Mouse (Mus musculus) stomach, postnatal 0 days (tissue): ENCODE results near the gene Pold4.

Experiments used
- CTCF ChIP-seq: IDR thresholded peaks from 2 replicates; pipeline ENCODE4 v1.5.1; 2016; ENCODE audit warnings: antibody characterized with exemption, low read depth, mild to moderate bottlenecking, moderate library complexity
- EP300 ChIP-seq: optimal IDR thresholded peaks from 2 replicates; pipeline ENCODE3; 2016; ENCODE audit warnings: antibody characterized with exemption

DNA sequence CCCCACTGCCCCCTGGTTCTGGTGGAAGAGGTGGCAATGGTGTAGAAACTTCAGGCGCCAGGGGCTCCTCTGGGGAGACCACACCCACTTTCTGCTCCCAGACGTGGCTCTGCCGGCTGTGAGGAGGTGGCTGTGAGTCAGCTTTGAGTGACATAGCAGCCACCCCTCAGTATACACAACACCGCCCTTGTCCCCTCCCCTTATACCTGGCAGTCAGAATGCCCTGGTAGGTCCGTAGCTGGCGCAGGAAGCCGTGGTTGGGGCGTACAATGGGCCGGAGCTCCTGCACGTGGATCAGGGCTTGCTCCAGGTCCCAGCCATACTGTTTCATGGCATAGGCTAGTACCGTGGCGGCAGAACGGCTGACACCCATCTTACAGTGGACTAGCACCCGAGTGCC is 32.0 kb downstream of the Pold4 start:
- TF ChIP-seq CTCF (no peak), EP300 (no peak)
